Mouse (Mus musculus) C2C12 (cell line): ENCODE results near the gene Zdhhc5. TPM values are rescaled to one million over a fixed set of nuclear protein-coding genes. Genes with fewer than 3 reads are reported as not detected.

Experiments
- H3K27me3 ChIP-seq: one replicate; pipeline ENCODE4 v1.6.1; 2011; ENCODE audit not compliant: control insufficient read depth, insufficient read depth, insufficient read length
- H3K36me3 ChIP-seq: one replicate; pipeline ENCODE4 v1.6.1; 2011; ENCODE audit not compliant: control insufficient read depth, insufficient read depth
- H3K4me3 ChIP-seq: one replicate; pipeline ENCODE4 v1.5.1; 2011; ENCODE audit warnings: mild to moderate bottlenecking, control low read depth; ENCODE audit not compliant: poor library complexity, insufficient read depth, severe bottlenecking
- H3K79me2 ChIP-seq: one replicate; pipeline ENCODE4 v1.6.1; 2011; ENCODE audit not compliant: control insufficient read depth, insufficient read depth
- H3K79me3 ChIP-seq: one replicate; pipeline ENCODE4 v1.6.1; 2011; ENCODE audit warnings: low read depth, control low read depth
- H3ac ChIP-seq: one replicate; pipeline ENCODE3; 2011; ENCODE audit warnings: low read depth; ENCODE audit not compliant: control insufficient read depth, insufficient read length
- CEBPB ChIP-seq: IDR thresholded peaks from one replicate; pipeline ENCODE4 v1.6.1; 2011; ENCODE audit warnings: low read depth, mild to moderate bottlenecking, control low read depth, moderate library complexity
- CTCF ChIP-seq: IDR thresholded peaks from one replicate; pipeline ENCODE4 v1.5.1; 2011; ENCODE audit not compliant: control insufficient read depth, insufficient read depth, insufficient read length
- FOSL1 ChIP-seq: IDR thresholded peaks from one replicate; pipeline ENCODE4 v1.8.0; 2011; ENCODE audit warnings: mild to moderate bottlenecking, low read length; ENCODE audit not compliant: poor library complexity, insufficient read depth, severe bottlenecking
- MAX ChIP-seq: IDR thresholded peaks from one replicate; pipeline ENCODE4 v1.6.1; 2011; ENCODE audit warnings: mild to moderate bottlenecking, control low read depth
- MYOD1 ChIP-seq: IDR thresholded peaks from one replicate; pipeline ENCODE4 v1.6.1; 2011; ENCODE audit warnings: low read depth; ENCODE audit not compliant: control insufficient read depth, insufficient read length
- MYOG ChIP-seq: IDR thresholded peaks from one replicate; pipeline ENCODE4 v1.6.1; 2011; ENCODE audit not compliant: control insufficient read depth, insufficient read length; ENCODE audit errors: extremely low read depth
- USF1 ChIP-seq: IDR thresholded peaks from one replicate; pipeline ENCODE4 v1.6.1; 2011; ENCODE audit warnings: low read depth, mild to moderate bottlenecking, control low read depth, moderate library complexity
- microRNA-seq: library from miRNA; unstranded; fragments of <30 nt; microRNA quantifications from one replicate; pipeline ENCODE4, GENCODE M21; 2019; ENCODE audit warnings: borderline microRNAs expressed
- polyA plus RNA-seq: library from polyadenylated mRNA; unstranded; fragments of >200 nt; fragmentation: generic; extraction: Trizol; gene quantifications from one replicate; pipeline ENCODE4 v1.2.1, GENCODE M21; 2012; ENCODE audit warnings: missing spikeins

Zdhhc5 gene
- polyA plus RNA-seq, 1 experiment, result 35.4 TPM

DNA sequence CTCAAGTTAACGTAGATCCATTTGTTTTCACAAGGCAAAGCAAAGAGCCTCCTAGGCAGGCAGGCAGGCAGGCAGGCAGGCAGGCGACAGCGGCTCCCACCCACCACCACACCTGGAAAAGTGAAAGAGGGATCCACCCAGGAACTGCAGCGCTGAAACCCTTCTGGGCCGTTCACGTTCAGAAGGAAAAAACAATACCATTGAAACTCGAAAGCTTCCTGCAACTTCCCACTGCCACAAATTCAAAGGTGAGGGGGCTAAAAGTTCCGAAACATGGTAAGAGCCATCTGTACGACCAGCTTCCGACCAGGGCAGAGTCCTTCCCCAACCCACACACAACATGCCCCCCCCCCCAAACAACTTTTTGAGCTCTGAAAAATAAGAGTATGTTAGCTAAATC is 65.3 kb downstream of the Zdhhc5 start:
- Histone ChIP-seq H3K79me3 (peaks cover 56% of the 10 kb centered on the region), H3K4me3 (peak overlapping the region; percentile 84), H3K36me3 (peaks cover 16% of the 10 kb centered on the region), H3ac (peak overlapping the region; percentile 73), H3K27me3 (no peaks in the 10 kb centered on the region), H3K79me2 (peaks cover 63% of the 10 kb centered on the region)
- TF ChIP-seq CEBPB (no peak), CTCF (no peak), MAX (no peak), USF1 (no peak), MYOD1 (no peak), FOSL1 (no peak), MYOG (no peak)

DNA sequence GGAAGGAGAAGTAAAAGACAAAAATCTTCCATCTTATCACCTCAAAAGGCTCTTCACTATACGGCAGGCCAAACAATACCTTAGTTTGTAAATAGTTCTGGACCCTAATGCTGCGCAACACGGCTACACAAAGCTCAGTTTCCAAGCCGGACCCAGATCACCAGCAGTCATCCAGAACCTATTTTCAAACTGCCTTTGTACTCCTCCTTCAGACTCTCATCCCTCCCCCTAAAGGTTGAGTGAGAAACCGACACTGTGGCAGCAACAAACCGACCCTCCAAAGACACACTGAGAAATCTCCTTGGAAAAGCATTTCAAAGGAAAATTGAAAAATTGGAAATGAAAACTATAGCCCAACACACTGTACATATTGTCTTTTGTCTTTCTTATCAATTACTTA is 66.6 kb downstream of the Zdhhc5 start:
- peak overlapping the region; percentile 3 for H3ac ChIP-seq
- peak overlapping the region; percentile 84 for H3K4me3 ChIP-seq
- H3K27me3 ChIP-seq, result no peaks in the 10 kb centered on the region
- H3K36me3 ChIP-seq, result peaks cover 18% of the 10 kb centered on the region
- TF ChIP-seq CTCF, result no peak
- TF ChIP-seq FOSL1, result no peak
- TF ChIP-seq CEBPB, result no peak
- TF ChIP-seq MAX, result peak; percentile 30
- no peak for TF ChIP-seq MYOD1
- peaks cover 76% of the 10 kb centered on the region for H3K79me2 ChIP-seq
- H3K79me3 ChIP-seq, result peaks cover 69% of the 10 kb centered on the region

DNA sequence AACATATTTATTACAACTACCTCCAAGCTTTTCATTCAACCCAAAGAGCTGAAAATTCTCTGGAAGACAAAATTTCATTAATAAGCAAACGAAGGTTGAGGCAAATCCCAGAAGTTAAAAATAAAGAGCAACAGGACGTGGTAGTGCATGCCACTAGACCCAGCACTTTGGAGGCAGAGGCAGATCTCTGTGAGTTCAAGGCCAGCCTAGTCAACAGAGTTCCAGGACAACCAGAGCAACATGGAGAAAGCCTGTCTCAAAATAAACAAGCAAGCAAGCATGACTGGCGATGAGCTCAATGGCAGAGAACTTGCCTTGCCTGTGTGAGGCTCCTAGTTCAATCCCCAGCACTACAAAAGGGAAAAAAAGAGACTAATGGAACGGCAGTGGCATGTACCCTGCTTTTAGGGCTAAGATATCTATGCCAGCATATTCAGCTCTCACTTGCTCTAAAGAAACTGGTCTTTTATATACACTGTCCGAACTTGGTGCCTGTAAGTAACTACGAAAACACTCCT is 67.9 kb downstream of the Zdhhc5 start:
- no peak for TF ChIP-seq FOSL1
- TF ChIP-seq USF1, result no peak
- TF ChIP-seq MYOD1, result no peak
- TF ChIP-seq CEBPB, result no peak
- TF ChIP-seq MAX, result no peak
- Histone ChIP-seq H3K79me3 (peaks cover 81% of the 10 kb centered on the region), H3ac (no peak overlapping the region)

DNA sequence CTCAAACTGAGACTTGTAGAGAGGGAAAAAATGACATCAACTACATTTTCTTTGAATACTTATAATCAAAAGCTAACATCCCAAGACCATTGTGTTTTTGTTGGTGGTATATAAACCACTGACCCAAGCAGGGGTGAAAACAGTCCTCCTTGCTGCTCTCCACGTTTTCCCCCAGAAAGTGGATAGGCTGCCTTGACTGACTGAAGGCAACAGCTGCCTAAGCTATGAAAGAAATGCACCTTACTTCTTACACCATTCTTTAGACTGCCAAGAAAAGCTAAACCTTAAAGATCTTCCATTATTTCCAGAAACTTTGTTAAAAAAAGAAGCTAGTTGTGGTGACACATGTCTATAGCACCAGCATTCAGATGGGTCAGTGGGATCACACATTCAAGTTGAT is 68.8 kb downstream of the Zdhhc5 start:
- peaks cover 94% of the 10 kb centered on the region for H3K79me2 ChIP-seq
- TF ChIP-seq CTCF, result no peak
- TF ChIP-seq MYOD1, result peak; percentile 63
- H3K36me3 ChIP-seq, result peaks cover 38% of the 10 kb centered on the region
- peaks cover 91% of the 10 kb centered on the region for H3K79me3 ChIP-seq
- H3K27me3 ChIP-seq, result no peaks in the 10 kb centered on the region
- H3ac ChIP-seq, result no peak overlapping the region
- no peak overlapping the region for H3K4me3 ChIP-seq

More for the DNA sequence above, 67.9 kb downstream of the Zdhhc5 start:
- Histone ChIP-seq H3K79me2 (peaks cover 87% of the 10 kb centered on the region), H3K36me3 (peaks cover 29% of the 10 kb centered on the region), H3K27me3 (no peaks in the 10 kb centered on the region), H3K4me3 (no peak overlapping the region)

DNA sequence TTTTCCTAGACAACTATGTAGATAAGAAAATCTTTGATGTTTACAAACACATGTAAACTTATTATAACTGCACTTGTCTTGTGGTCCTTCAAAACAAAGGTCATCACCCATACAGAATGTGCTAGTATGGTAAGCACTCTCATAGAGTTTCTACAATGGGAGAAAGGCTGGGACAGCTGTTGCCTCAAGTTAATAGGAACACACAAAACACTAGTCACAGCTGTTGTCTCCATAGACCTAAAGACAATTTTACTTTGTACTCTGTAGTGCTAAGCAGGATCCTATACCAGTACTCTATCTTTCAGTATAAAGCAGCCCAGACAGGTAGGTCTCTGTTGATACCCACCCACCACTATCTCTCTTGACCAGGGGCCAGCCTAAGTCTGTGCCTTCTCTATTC is 74.1 kb downstream of the Zdhhc5 start:
- no peak overlapping the region for H3K4me3 ChIP-seq
- peaks cover 99% of the 10 kb centered on the region for H3K79me2 ChIP-seq
- TF ChIP-seq CTCF, result no peak
- no peak for TF ChIP-seq MYOD1
- TF ChIP-seq MYOG, result no peak
- TF ChIP-seq CEBPB, result no peak
- TF ChIP-seq MAX, result no peak
- TF ChIP-seq USF1, result no peak
- TF ChIP-seq FOSL1, result no peak
- H3K27me3 ChIP-seq, result no peaks in the 10 kb centered on the region
- H3ac ChIP-seq, result no peak overlapping the region
- H3K79me3 ChIP-seq, result peaks cover 96% of the 10 kb centered on the region
- H3K36me3 ChIP-seq, result peaks cover 27% of the 10 kb centered on the region

DNA sequence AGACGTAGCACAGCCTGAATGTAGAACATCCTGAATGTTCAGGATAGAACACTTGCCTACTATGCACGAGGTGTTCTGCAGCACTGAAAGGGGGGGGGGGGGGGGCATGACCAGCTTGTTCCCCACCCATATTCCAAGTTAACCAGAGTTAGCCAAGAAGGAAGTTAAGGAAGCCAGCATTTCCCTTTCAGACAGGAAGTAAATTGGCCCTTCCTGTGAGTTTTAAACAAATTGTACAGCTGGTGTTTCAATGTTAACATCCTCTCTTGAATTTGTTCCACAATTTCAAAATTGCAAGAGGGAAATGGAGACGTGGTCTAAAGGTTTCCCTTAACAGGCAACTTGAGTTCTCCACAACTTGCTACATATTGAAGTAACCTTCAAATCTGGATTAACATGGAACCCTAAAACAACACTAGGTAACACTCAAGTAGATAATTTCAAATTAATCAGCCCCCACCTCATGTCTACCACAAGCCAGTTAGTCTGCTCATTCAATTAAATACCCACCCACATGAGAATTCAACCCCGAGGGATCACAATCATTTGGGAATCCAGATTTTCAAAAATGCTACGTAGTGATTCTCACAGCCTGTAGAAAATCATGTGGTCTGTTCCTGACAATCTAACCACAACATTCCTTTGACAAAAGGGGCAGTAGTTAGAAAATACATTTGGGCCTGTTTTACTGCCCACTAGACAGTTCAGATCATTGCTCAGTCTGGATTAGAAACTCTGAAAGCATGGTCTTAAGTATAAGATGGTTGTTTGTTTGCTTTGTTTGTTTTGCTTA is 76.4 kb downstream of the Zdhhc5 start:
- Histone ChIP-seq H3K36me3 (peaks cover 20% of the 10 kb centered on the region), H3K27me3 (no peaks in the 10 kb centered on the region), H3ac (no peak overlapping the region), H3K4me3 (no peak overlapping the region), H3K79me3 (peaks cover 86% of the 10 kb centered on the region), H3K79me2 (peaks cover 95% of the 10 kb centered on the region)
- TF ChIP-seq MYOD1 (no peak), CTCF (no peak), MYOG (no peak), USF1 (peak; percentile 41), CEBPB (no peak), FOSL1 (no peak), MAX (no peak)

Small RNA genes lying within 50 kb of the gene (microRNA-seq; reads per million reads assigned to microRNA genes)
- 15,369 reads per million, percentile 97 among the genes with 10 or more reads in this experiment for gene Mir130a

Other genes starting within 250 kb of the Zdhhc5 start
- 7.6 TPM for gene Tfpi, start 238.4 kb downstream of the Zdhhc5 start, polyA plus RNA-seq
- 79.9 TPM for gene Ctnnd1, start 64.4 kb downstream of the Zdhhc5 start, polyA plus RNA-seq
- 0.08 TPM for gene Btbd18, start 56.1 kb downstream of the Zdhhc5 start, polyA plus RNA-seq
- gene Selenoh, start 44.4 kb downstream of the Zdhhc5 start, polyA plus RNA-seq, result 355 TPM
- gene Gm28635, start 37.1 kb downstream of the Zdhhc5 start, polyA plus RNA-seq, result not detected
- 20.4 TPM for gene Med19, start 36.8 kb downstream of the Zdhhc5 start, polyA plus RNA-seq
- 90.0 TPM for gene Tmx2, start 36.0 kb downstream of the Zdhhc5 start, polyA plus RNA-seq
- 13.9 TPM for gene Clp1, start 12.2 kb upstream of the Zdhhc5 start, polyA plus RNA-seq
- gene Ypel4, start 18.9 kb upstream of the Zdhhc5 start, polyA plus RNA-seq, result 0.35 TPM
- gene Gm19426, start 28.5 kb upstream of the Zdhhc5 start, polyA plus RNA-seq, result 4.4 TPM
- gene Serping1, start 60.3 kb upstream of the Zdhhc5 start, polyA plus RNA-seq, result 0.15 TPM
- 16.2 TPM for gene Ube2l6, start 83.6 kb upstream of the Zdhhc5 start, polyA plus RNA-seq
- gene Smtnl1, start 107.5 kb upstream of the Zdhhc5 start, polyA plus RNA-seq, result 0.06 TPM
- 108 TPM for gene Timm10, start 111.8 kb upstream of the Zdhhc5 start, polyA plus RNA-seq
- gene Slc43a1, start 123.7 kb upstream of the Zdhhc5 start, polyA plus RNA-seq, result 6.6 TPM
- 0.18 TPM for gene Rtn4rl2, start 171.5 kb upstream of the Zdhhc5 start, polyA plus RNA-seq
- gene Slc43a3, start 221.4 kb upstream of the Zdhhc5 start, polyA plus RNA-seq, result 10.5 TPM